Mouse (Mus musculus): ENCODE data around the gene Lpar3. TPM values are rescaled to one million over a fixed set of nuclear protein-coding genes. Genes with fewer than 3 reads are reported as not detected.

Gene Lpar3
- polyA plus RNA-seq (2012; rRNA removed; ENCODE audit: low replicate concordance), result 0.89 and 12.3 TPM in 2 replicates

GRCm38 (mm10) chr3:146220776-146221486, at the start of gene Lpar3:
Gene Lpar3, plus strand, starts transcription at chr3:146220963.

Other genes with a start within 250 kb of the Lpar3 start
- 5.2 and 6.4 TPM in 2 replicates for gene Syde2, start 233.1 kb upstream of the Lpar3 start, polyA plus RNA-seq (2012; rRNA removed; ENCODE audit: low replicate concordance)
- 0.13 TPM in 1 of 2 replicates, not detected in the other for gene Wdr63, start 112.8 kb upstream of the Lpar3 start, polyA plus RNA-seq (2012; rRNA removed; ENCODE audit: low replicate concordance)
- gene Mcoln3, start 103.5 kb upstream of the Lpar3 start, polyA plus RNA-seq (2012; rRNA removed; ENCODE audit: low replicate concordance), result 0.06 TPM in 1 of 2 replicates, not detected in the other
- gene Mcoln2, start 71.1 kb upstream of the Lpar3 start, polyA plus RNA-seq (2012; rRNA removed; ENCODE audit: low replicate concordance), result 0.67 and 0.90 TPM in 2 replicates
- gene Ssx2ip, start 183.7 kb downstream of the Lpar3 start, polyA plus RNA-seq (2012; rRNA removed; ENCODE audit: low replicate concordance), result 1.6 and 6.6 TPM in 2 replicates
- 5.3 and 6.7 TPM in 2 replicates for gene Ctbs, start 228.8 kb downstream of the Lpar3 start, polyA plus RNA-seq (2012; rRNA removed; ENCODE audit: low replicate concordance)